Mouse (Mus musculus): ENCODE data around the gene Hsp90ab1.

GRCm38 (mm10) chr17:45557246-45557824 is 15.7 kb downstream of the Hsp90ab1 start:
- no peak for TF ChIP-seq POLR2A (IDR thresholded peaks at IDR 0.05; ENCODE audit: insufficient read depth, low read length)
- no peak for TF ChIP-seq EP300 (IDR thresholded peaks at IDR 0.05; ENCODE audit: insufficient read depth, low read depth, low read length)
